Mouse (Mus musculus) stomach, postnatal 0 days (tissue): Measurements from ENCODE around the gene Foxc2. TPM values are rescaled to one million over a fixed set of nuclear protein-coding genes. Genes with fewer than 3 reads are reported as not detected.

ENCODE experiments used
- ATAC-seq: fragments of 200-750 bp; cut with Nextera tagmentation; 2 replicates; pipeline ENCODE4 v1.8.0; 2017; ENCODE audit not compliant: low FRiP score, low TSS enrichment
- DNase-seq: peaks from one replicate; pipeline ENCODE4 v3.0.0-alpha.2; 2016; ENCODE audit warnings: low spot score
- H3K27ac ChIP-seq: fragments of 300-500 bp; sonication (generic); replicated peaks from 2 replicates; pipeline ENCODE4 v1.5.1; 2014; ENCODE audit warnings: mild to moderate bottlenecking, control low read depth
- H3K27me3 ChIP-seq: fragments of 300-500 bp; sonication (generic); 2 replicates; pipeline ENCODE4 v1.6.1; 2014; ENCODE audit warnings: low read length; ENCODE audit not compliant: control insufficient read depth, insufficient read depth
- H3K36me3 ChIP-seq: fragments of 300-500 bp; sonication (generic); 2 replicates; pipeline ENCODE4 v1.6.1; 2014; ENCODE audit warnings: low read length, mixed read lengths; ENCODE audit not compliant: control insufficient read depth, insufficient read depth
- H3K4me1 ChIP-seq: fragments of 300-500 bp; sonication (generic); replicated peaks from 2 replicates; pipeline ENCODE4 v1.6.1; 2014; ENCODE audit warnings: antibody characterized with exemption; ENCODE audit not compliant: control insufficient read depth, insufficient read depth
- H3K4me2 ChIP-seq: fragments of 300-500 bp; sonication (generic); replicated peaks from 2 replicates; pipeline ENCODE4 v1.6.1; 2014; ENCODE audit warnings: low read depth, mild to moderate bottlenecking, control low read depth, moderate library complexity
- H3K4me3 ChIP-seq: fragments of 300-500 bp; sonication (generic); 2 replicates; pipeline ENCODE4 v1.5.1; 2014; ENCODE audit warnings: low read depth, low read length, control low read depth
- H3K9ac ChIP-seq: fragments of 300-500 bp; sonication (generic); 2 replicates; pipeline ENCODE4 v1.6.1; 2014; ENCODE audit warnings: mild to moderate bottlenecking, low read length, control low read depth, mixed read lengths
- H3K9me3 ChIP-seq: fragments of 300-500 bp; sonication (generic); 2 replicates; pipeline ENCODE4 v1.6.1; 2016; ENCODE audit warnings: low read length; ENCODE audit not compliant: control insufficient read depth
- CTCF ChIP-seq: IDR thresholded peaks from 2 replicates; pipeline ENCODE4 v1.5.1; 2016; ENCODE audit warnings: antibody characterized with exemption, low read depth, mild to moderate bottlenecking, moderate library complexity
- EP300 ChIP-seq: optimal IDR thresholded peaks from 2 replicates; pipeline ENCODE3; 2016; ENCODE audit warnings: antibody characterized with exemption
- WGBS: fragments of 180-500 bp; shearing (Covaris S2); extraction: QIAGEN DNeasy Blood & Tissue Kit; methylation state at CpG from one replicate; pipeline ENCODE4 v1.1.7; 2014; 5-methylcytosine and 5-hydroxymethylcytosine counted together
- polyA plus RNA-seq: library from polyadenylated mRNA; unstranded; fragments of >200 nt; fragmentation: Nextera tagmentation; extraction: Ambion mirVana; gene quantifications from 2 replicates; pipeline ENCODE4 v1.2.1, GENCODE M21; 2015

Gene Foxc2
- polyA plus RNA-seq, 1 experiment from 2014 or later: 0.40 TPM

DNA sequence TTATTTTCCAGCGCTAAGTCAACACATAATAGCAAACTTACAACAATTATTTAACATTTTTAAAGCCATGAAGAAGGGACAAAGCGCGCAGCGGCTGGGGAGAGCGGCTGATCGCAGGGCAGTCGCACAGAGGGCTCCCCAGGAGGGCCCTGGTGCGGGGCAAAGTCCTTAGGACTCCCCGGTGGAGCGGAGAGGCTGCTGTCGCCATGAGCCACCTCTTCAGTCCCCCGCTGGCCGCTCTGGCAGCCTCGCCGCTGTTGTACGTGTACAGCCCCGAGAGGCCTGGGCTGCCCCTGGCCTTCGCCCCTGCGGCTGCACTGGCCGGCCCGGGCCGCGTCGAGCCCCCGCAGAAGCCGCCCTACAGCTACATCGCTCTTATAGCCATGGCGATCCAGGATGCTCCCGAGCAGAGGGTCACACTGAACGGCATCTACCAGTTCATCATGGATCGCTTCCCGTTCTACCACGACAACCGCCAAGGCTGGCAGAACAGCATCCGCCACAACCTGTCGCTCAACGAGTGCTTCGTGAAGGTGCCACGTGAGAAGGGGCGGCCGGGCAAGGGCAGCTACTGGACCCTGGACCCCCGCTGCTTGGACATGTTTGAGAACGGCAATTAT is 11.9 kb downstream of the Foxc2 start, which contains the start of gene Foxl1:
Gene Foxl1 (plus strand): TSS at position 185 of the 620 bp plus-strand sequence.
- peaks cover 13% of the 10 kb centered on the region for H3K27me3 ChIP-seq
- no peaks in the 10 kb centered on the region for H3K9me3 ChIP-seq
- peak within 1 kb of the TSS; percentile 56 for H3K27ac ChIP-seq
- H3K4me1 ChIP-seq: 0 out of 2 replicates have a peak, but pooled peaks cover 4% of the 10 kb centered on the region
- H3K9ac ChIP-seq: peak within 1 kb of the TSS; percentile 54
- no peaks in the 10 kb centered on the region for H3K36me3 ChIP-seq
- WGBS: 4% methylated on average over 43 of the region's 43 CpGs
- DNase-seq (no peak), ATAC-seq (peak; percentile 16; the same call in 1 of the 2 replicates)
- peak within 1 kb of the TSS; percentile 39 for H3K4me3 ChIP-seq
- no peak for TF ChIP-seq CTCF
- TF ChIP-seq EP300: no peak
- peak within 1 kb of the TSS; percentile 48 for H3K4me2 ChIP-seq

DNA sequence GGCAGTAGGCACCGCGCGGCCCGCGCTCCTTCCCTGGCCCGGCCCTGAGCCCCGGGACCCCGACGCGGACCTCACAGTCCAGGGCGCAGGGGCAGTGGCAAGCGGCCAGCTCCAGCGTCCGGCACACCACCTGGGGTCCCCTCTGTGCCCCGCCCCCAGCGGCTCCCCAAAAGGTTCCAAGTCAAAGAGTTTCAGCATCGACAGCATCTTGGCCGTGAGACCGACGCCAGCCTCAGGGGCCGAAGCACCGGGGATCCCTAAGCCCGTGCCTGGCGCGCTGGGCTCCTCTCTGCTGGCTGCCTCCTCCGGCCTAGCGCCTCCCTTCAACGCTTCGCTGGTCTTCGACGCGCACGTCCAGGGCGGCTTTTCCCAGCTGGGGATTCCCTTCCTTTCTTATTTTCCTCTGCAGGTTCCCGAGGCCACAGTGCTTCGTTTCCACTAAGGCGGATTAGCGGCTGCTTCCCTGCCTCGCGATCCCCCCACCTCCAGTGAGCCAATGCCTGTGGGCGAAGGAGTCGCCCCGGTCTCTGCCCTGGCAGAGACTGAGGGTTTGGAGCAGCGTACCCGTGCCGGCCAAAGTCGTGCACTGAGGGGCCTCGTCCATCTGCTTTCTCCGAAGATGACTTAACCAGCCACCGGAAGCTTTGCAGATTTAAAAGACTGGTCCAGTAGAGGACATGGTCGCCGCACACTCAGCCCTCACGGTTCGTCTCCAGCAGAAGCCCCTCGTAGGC is 12.7 kb downstream of the Foxc2 start:
- peak overlapping the region; percentile 56 for H3K27ac ChIP-seq
- no peaks in the 10 kb centered on the region for H3K9me3 ChIP-seq
- TF ChIP-seq EP300: no peak
- no peak for TF ChIP-seq CTCF
- ATAC-seq (no peak), DNase-seq (no peak)
- WGBS: 10% methylated on average over 51 of the region's 55 CpGs
- H3K36me3 ChIP-seq: no peaks in the 10 kb centered on the region
- H3K9ac ChIP-seq: peak overlapping the region; percentile 54
- H3K4me2 ChIP-seq: peak overlapping the region; percentile 48
- peaks cover 13% of the 10 kb centered on the region for H3K27me3 ChIP-seq
- H3K4me1 ChIP-seq: 0 out of 2 replicates have a peak, but pooled peaks cover 4% of the 10 kb centered on the region
- peak overlapping the region; percentile 39 for H3K4me3 ChIP-seq

- WGBS: 37% methylated on average over 16 of the region's 16 CpGs
- peaks cover 11% of the 10 kb centered on the region for H3K27me3 ChIP-seq
- no peak overlapping the region for H3K9ac ChIP-seq
Measured at GRCm38 (mm10) chr8:121129265-121129940, 13.4 kb downstream of the Foxc2 start.

GRCm38 (mm10) chr8:121130522-121130921 is 14.6 kb downstream of the Foxc2 start:
- peak; percentile 41 for DNase-seq
- Histone ChIP-seq H3K4me3 (no peak overlapping the region; the same call in 1 of the 2 replicates), H3K9ac (no peak overlapping the region), H3K27ac (no peak overlapping the region), H3K36me3 (no peaks in the 10 kb centered on the region), H3K9me3 (no peaks in the 10 kb centered on the region), H3K27me3 (peaks cover 11% of the 10 kb centered on the region; the same call in 1 of the 2 replicates), H3K4me2 (peak overlapping the region; percentile 31; the same call in 1 of the 2 replicates), H3K4me1 (0 out of 2 replicates have a peak, but pooled peaks cover 4% of the 10 kb centered on the region)
- WGBS: 33% methylated on average over 5 of the region's 5 CpGs
- ATAC-seq: no peak
- TF ChIP-seq EP300 (no peak), CTCF (peak; percentile 70)

More at GRCm38 (mm10) chr8:121129265-121129940, 13.4 kb downstream of the Foxc2 start:
- Histone ChIP-seq H3K27ac (no peak overlapping the region), H3K4me1 (0 out of 2 replicates have a peak, but pooled peaks cover 4% of the 10 kb centered on the region), H3K4me2 (peak overlapping the region; percentile 48), H3K9me3 (no peaks in the 10 kb centered on the region), H3K36me3 (no peaks in the 10 kb centered on the region), H3K4me3 (peak overlapping the region; percentile 39)
- no peak for ATAC-seq
- TF ChIP-seq CTCF (no peak), EP300 (no peak)
- no peak for DNase-seq

GRCm38 (mm10) chr8:121132961-121133513 is 17.1 kb downstream of the Foxc2 start:
- no peak overlapping the region for H3K4me2 ChIP-seq
- 75% methylated on average over 5 of the region's 5 CpGs for WGBS
- TF ChIP-seq CTCF (no peak), EP300 (no peak)
- no peaks in the 10 kb centered on the region for H3K4me1 ChIP-seq
- H3K9me3 ChIP-seq: no peaks in the 10 kb centered on the region
- no peaks in the 10 kb centered on the region for H3K36me3 ChIP-seq
- no peak overlapping the region for H3K9ac ChIP-seq
- no peak overlapping the region for H3K4me3 ChIP-seq
- H3K27ac ChIP-seq: no peak overlapping the region
- no peak for ATAC-seq
- no peak for DNase-seq
- peaks cover 8% of the 10 kb centered on the region; the same call in 1 of the 2 replicates for H3K27me3 ChIP-seq
